Mouse (Mus musculus) fibroblast of lung, adult 2 months (primary cell): ENCODE data around the gene Tec.

Experiments
- DNase-seq: peaks from one replicate; pipeline ENCODE4 v3.0.0-alpha.2; 2011; ENCODE audit warnings: low read depth

Gene Tec

GRCm38 (mm10) chr5:72853365-72853764 lies 14.9 kb downstream of the Tec start:
- no peak for DNase-seq

- no peak for DNase-seq
Measured at GRCm38 (mm10) chr5:72852301-72852995, 15.8 kb downstream of the Tec start.

- DNase-seq: no peak
Measured at GRCm38 (mm10) chr5:72851674-72852098, 16.6 kb downstream of the Tec start.

GRCm38 (mm10) chr5:72850926-72851673 lies 17.2 kb downstream of the Tec start:
- no peak for DNase-seq

- DNase-seq: peak; percentile 36
Measured at GRCm38 (mm10) chr5:72848889-72849435, 19.3 kb downstream of the Tec start.

GRCm38 (mm10) chr5:72846712-72847111 lies 21.6 kb downstream of the Tec start:
- DNase-seq: no peak

GRCm38 (mm10) chr5:72845928-72846630 lies 22.2 kb downstream of the Tec start:
- no peak for DNase-seq

- DNase-seq: no peak
Measured at GRCm38 (mm10) chr5:72844776-72845495, 23.3 kb downstream of the Tec start.

- DNase-seq: peak; percentile 68
Measured at GRCm38 (mm10) chr5:72844294-72844693, 24.0 kb downstream of the Tec start.

GRCm38 (mm10) chr5:72839655-72840054 lies 28.6 kb downstream of the Tec start:
- no peak for DNase-seq

- no peak for DNase-seq
Measured at GRCm38 (mm10) chr5:72838976-72839375, 29.3 kb downstream of the Tec start.

- no peak for DNase-seq
Measured at GRCm38 (mm10) chr5:72835656-72836055, 32.6 kb downstream of the Tec start.

- no peak for DNase-seq
Measured at GRCm38 (mm10) chr5:72832904-72833765, 35.1 kb downstream of the Tec start.

- no peak for DNase-seq
Measured at GRCm38 (mm10) chr5:72832191-72832590, 36.1 kb downstream of the Tec start.

- DNase-seq: no peak
Measured at GRCm38 (mm10) chr5:72830988-72831610, 37.2 kb downstream of the Tec start.

GRCm38 (mm10) chr5:72829506-72830067 lies 38.7 kb downstream of the Tec start:
- no peak for DNase-seq

- no peak for DNase-seq
Measured at GRCm38 (mm10) chr5:72828401-72828800, 39.9 kb downstream of the Tec start.

- DNase-seq: no peak
Measured at GRCm38 (mm10) chr5:72827435-72827834, 40.8 kb downstream of the Tec start.

- DNase-seq: no peak
Measured at GRCm38 (mm10) chr5:72826445-72826844, 41.8 kb downstream of the Tec start.

- no peak for DNase-seq
Measured at GRCm38 (mm10) chr5:72820651-72821050, 47.6 kb downstream of the Tec start.
